Mouse (Mus musculus) CD4-positive helper T cell, adult 2 months (primary cell): ENCODE measurements around the gene Alox15.
"Not testable (repeated sequence)": the region's sequence is repeated elsewhere in the genome, so short reads cannot be mapped to it uniquely, and the experiment has no call there.

ENCODE experiments used
- DNase-seq: peaks from one replicate; pipeline ENCODE4 v3.0.0-alpha.2; 2012; ENCODE audit warnings: low read depth, missing footprints, low spot score

Alox15 gene

DNA sequence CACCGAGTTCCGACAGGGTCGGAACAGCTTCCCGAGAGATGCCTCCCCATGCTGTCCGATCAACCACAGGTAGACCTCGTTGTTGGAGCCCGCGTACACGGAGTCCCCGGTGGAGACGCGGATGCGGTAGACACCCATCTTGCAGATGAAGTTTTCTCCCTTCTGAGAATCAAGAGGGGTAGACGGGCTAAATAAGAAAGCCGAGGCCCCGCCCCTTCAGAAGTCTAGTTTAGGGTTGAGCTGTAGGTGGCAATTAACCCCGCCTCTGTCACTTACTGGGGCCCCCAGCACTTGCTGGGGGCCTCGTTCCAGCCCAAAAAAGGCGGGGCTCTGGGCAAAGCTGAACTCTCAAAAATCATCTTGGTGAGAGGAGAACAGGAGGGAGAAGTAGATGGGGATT, at the start of gene Alox15:
Alox15 (minus strand) TSS at position 164 of the 400 bp plus-strand sequence.
- DNase-seq: peak; percentile 10

GRCm38 (mm10) chr11:70389421-70389820, 37.6 kb upstream of the Alox15 start:
- no peak for DNase-seq

DNA sequence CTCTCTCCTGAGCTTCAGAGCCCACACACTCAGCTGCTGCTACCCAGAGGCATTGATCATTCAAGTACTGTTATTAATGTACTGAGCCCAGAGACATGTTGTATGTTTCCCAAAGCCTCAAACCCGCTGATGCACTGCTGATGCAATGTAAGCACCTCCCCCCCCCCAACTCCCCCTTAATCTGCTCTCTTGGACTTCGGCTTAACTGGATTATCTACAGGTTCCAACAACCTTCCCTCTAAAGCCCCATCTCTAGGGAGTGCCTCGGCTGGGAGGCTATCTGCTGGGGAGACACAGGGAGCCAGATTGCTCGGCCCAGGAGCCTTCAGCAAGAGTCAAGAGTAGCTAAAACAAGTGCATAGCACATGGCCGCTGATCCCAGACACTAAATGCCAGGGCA, 35.6 kb upstream of the Alox15 start:
- DNase-seq: no peak

GRCm38 (mm10) chr11:70384136-70384535, 32.3 kb upstream of the Alox15 start:
- no peak for DNase-seq

GRCm38 (mm10) chr11:70381330-70381729, 29.5 kb upstream of the Alox15 start:
- DNase-seq: no peak

DNA sequence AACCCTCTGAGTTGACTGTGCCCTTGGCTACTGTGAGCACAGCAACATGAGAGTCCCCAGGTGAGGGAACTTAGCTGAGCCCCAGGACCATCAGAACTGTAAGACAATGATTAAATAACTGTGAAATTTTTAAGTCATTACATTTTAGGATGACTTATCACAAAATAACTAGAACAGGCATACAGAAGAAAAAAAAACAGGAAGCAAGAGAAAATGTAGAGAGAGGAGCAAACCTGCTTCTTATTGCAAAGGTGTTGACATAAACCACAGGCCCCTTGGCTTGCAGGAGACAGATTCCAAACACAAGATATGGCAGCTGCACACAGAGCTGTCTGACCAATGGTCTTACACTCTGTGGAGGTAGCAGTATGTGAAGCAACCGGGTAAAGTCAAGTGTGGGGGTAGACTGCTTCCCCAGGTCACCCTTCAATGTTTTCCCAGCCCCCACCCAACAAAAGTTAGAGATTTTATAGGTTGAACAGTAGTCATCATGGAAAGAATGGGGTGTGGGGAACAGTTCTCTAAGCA, 28.7 kb upstream of the Alox15 start:
- DNase-seq: no peak

DNA sequence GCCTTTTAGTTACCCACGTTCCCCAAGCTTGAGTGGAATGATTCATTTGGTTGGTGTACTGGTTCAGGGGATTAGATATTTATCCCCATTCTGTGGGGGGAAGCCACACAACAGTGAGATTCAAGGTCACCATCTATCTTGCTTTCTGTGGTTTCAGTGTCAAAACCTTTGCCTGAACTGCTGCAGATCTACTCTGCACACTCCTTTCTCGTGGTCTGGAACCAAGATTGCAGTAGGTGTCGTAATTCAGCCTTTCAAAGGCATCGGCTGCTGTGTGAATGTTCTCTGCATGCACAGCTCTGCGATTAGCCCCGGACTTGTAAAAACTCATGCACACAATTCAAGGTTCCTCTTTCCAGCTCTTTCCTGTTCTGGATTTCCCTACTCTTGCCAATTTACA, 24.2 kb upstream of the Alox15 start:
- no peak for DNase-seq

- DNase-seq: no peak
Measured at GRCm38 (mm10) chr11:70374302-70374701, 22.5 kb upstream of the Alox15 start.

- DNase-seq: no peak
Measured at GRCm38 (mm10) chr11:70372849-70373557, 21.2 kb upstream of the Alox15 start.

- DNase-seq: no peak
Measured at GRCm38 (mm10) chr11:70372396-70372795, 20.6 kb upstream of the Alox15 start.

- not testable (repeated sequence) for DNase-seq
Measured at GRCm38 (mm10) chr11:70368626-70369025, 16.8 kb upstream of the Alox15 start.

- DNase-seq: not testable (repeated sequence)
Measured at GRCm38 (mm10) chr11:70367701-70368100, 15.9 kb upstream of the Alox15 start.

DNA sequence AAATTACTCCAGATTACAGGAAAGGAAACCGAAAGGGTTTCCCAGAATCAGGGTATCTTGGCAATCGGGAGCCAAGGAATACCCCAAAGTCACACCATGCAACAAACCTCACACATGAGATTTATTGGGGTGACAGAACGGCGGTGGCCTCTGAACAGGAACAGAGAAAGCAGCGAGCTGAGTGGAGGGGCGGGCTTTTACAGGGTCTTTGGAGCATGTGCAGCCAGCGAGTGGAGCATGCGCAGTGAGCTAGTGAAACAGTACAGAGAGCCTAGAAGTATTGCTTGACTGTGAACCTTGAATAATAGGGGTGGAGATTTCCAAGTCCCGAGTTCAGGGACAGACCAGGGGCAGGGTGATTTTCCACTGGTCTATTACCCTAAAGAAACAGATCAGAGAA, 3.2 kb downstream of the Alox15 start:
- DNase-seq: no peak

GRCm38 (mm10) chr11:70347861-70348260, 4.0 kb downstream of the Alox15 start:
- DNase-seq: no peak

- no peak for DNase-seq
Measured at GRCm38 (mm10) chr11:70345546-70345945, 6.3 kb downstream of the Alox15 start.

DNA sequence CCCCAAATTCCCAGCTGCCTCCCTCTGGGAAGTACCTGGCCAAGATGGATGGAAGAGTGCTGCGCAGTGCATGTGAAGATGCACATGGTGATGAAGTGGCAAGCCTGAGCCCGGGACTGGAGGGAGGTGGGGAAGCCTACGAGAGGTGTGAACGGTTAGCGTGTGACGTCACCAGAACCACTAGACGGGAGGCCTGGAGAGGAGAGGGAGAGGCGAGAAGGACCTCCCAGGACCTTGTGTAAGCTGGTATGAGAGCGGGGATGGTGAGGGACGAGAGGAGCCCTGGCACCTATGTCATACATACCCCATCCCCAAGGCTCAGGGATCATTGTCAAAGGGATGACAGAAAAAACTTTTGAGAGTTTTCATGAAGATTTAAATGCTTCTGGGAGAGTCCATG, 6.8 kb downstream of the Alox15 start:
- DNase-seq: no peak

- DNase-seq: no peak
Measured at GRCm38 (mm10) chr11:70339481-70339880, 12.3 kb downstream of the Alox15 start.

DNA sequence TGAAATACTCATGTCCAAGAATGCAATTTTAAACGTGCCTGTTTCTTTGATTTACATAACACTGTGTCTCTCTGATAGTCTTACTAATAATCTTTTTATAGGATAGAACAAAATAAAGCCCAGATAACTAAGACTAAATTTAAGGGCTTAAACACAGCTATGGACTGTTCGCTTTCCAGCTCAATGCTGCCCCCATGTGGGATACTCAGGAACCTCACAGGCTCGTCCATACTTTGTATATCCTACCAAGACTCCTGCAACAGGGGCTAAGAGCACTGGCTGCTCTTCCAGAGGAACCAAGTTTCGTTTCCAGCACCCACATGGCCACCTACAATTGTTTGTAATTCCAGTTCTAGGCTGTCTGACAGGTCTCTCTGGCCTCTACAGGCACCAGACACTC, 17.4 kb downstream of the Alox15 start:
- DNase-seq: peak; percentile 48

- no peak for DNase-seq
Measured at GRCm38 (mm10) chr11:70324726-70325125, 27.1 kb downstream of the Alox15 start.

- no peak for DNase-seq
Measured at GRCm38 (mm10) chr11:70322528-70322927, 29.3 kb downstream of the Alox15 start, which contains the start of gene Alox12e. Gene Alox12e (minus strand): TSS chr11:70322628.

GRCm38 (mm10) chr11:70321664-70322063, 30.2 kb downstream of the Alox15 start:
- peak; percentile 34 for DNase-seq

- no peak for DNase-seq
Measured at GRCm38 (mm10) chr11:70319614-70320013, 32.2 kb downstream of the Alox15 start.

GRCm38 (mm10) chr11:70313833-70314232, 38.0 kb downstream of the Alox15 start:
- DNase-seq: peak; percentile 48
